Mouse (Mus musculus) testis, postnatal 14 days (tissue): Measurements from ENCODE around the gene Lpcat2b.
"Not testable (repeated sequence)": the region's sequence is repeated elsewhere in the genome, so short reads cannot be mapped to it uniquely, and the experiment has no call there.

Experiments used
- DNase-seq: peaks from one replicate; pipeline ENCODE4 v3.0.0; 2021; ENCODE audit warnings: low spot score

Lpcat2b gene

DNA sequence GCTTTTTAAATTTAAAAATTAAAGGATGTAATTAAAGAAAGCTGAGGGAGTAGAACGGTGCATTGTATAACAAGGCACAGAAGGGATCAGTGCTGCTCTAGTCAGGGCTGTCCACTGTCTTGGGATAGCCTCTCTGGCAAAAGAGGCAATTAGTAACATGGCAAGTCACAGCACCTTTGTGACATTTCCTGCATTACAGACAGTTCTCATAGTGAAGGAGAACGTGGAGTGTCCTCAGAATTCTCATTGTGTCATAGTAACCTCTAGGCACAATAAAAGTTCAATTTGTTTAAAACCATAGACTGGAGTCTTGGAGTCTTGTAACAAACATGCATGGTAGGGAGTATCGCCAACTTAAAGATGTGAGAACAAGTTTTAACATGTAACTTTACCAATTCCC is at the start of gene Lpcat2b:
TSS of gene Lpcat2b (plus strand) at position 301 of the 400 bp plus-strand sequence.
- no peak for DNase-seq

DNA sequence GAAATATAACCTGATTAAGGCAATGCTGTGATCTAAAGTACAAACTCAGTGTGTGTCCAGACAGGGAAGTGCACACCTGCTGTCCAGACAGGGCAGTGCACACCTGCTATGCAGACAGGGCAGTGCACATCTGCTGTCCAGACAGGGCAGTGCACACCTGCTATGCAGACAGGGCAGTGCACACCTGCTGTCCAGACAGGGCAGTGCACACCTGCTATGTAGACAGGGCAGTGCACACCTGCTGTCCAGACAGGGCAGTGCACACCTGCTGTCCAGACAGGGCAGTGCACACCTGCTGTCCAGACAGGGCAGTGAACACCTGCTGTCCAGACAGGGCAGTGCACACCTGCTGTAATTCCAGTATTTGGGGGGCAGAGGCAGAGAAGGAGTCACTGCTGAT is 44.9 kb upstream of the Lpcat2b start:
- not testable (repeated sequence) for DNase-seq

DNA sequence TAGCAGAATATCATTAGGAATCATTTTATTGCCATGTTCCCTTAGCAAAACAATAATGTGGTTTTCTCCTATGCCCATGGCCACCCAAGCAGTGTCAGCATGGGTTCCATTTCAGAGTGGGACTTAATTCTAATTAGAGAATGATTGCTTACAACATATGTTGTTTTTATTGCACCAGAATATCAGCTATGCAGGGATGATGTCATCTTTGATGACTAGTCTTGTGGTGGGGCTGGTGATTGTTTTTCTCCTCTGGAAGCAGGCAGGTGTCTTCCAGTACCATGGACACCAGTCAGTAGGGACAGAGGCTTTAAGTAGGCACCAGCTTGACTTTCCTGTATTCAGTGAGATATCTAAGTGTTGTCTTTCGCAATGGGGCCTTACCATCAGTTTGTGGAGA is 43.6 kb upstream of the Lpcat2b start:
- no peak for DNase-seq

DNA sequence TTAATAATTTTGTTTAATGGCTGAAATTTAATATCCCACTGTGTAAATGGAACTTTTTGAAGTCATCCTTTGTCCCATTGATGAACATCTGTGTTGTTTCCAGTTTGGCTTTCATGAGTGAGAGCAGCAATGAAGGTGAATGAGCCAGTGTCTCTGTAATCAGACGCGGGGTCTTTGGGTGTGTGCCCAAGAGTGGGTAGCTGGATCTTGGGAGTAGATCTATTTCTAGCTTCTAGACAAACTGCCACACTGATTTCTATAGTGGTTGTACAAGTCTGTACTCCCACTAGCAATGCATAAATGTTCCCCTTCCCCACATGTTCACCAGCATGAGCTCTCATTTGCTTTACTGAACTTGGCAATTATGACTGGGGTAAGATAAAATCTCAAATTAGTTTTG is 42.0 kb upstream of the Lpcat2b start:
- no peak for DNase-seq

DNA sequence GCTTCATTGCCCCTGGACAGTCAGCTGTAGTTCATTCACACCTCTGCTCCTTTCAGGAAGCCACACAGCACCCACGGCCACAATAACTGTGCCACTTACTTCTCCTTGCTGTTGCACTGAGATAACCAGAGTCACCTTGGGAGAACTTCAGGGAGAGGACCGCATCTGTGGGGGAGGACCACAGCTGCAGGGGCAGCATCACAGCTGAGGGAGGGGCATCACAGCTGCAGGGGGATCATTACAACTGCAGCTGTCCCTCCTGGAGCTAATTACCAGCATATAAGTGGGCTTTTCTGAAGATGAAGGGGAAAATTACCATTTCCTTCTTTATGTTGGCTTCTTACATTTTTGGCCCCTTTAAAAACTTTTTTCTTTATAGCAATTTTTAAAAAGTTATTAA is 36.9 kb upstream of the Lpcat2b start:
- DNase-seq: no peak

DNA sequence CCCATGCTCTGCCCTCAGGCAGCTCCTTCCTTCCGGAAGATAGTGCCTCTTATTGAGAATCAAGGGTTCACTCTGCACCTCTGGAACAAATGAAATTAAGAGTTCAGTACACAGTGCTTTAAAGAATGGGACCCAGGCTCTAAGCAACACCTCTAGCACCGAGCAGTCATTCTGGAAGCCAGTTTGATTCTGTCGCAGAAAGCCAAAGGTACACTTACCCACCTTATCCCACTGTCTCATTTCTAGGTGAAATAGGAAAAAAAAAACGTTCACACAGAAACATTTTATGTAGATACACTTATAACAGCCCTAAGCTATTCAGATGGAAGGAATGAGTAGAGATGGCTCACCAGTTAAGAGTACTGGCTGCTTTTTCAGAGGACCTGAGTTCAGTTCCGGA is 28.9 kb upstream of the Lpcat2b start, which contains the start of gene Ephx4:
TSS of gene Ephx4 (plus strand) at position 301 of the 400 bp plus-strand sequence.
- no peak for DNase-seq

DNA sequence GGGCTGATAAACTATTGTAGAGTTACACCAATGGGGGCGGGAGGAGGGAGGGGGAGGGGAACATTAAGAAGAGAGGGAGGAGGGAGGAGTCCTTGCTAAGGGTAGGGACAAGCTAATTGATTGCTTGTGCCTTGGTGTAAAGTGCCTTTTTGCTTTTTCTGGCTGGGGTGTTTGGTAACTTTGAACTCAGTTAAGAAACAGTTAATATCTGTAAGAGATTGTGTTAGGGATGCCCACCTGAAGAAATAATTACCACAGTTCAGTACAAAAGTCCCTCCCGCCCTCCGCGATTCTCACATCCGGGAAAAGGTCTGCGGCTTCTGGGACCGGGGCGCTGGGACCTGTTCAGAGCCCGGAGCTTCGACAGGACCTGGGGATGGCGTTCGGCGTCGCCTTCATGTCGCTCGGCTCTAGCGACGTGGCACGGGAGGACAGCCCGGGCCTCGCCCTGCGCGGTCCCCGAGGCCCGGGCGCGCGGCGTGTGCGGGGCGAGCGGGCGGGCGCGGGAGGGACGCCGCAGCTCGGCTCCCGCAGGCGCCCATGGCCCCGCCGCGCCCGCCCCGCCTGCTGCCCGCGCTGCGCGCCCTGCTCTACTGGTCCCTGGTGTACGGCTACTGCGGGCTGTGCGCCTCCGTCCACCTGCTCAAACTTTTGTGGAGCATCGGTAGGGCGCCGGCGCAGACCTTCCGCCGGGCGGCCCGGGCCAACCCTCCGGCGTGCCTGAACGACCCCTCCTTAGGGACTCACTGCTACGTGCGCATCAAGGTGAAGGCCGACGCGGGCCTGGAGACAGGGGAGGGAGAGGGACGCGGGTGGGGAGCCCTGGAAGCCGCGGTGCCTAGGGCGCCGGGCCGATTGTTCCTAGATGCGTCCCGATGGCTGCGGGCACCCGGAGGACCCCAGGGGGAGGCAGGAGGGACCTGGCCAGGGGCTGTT is 28.1 kb upstream of the Lpcat2b start:
- peak; percentile 21 for DNase-seq

DNA sequence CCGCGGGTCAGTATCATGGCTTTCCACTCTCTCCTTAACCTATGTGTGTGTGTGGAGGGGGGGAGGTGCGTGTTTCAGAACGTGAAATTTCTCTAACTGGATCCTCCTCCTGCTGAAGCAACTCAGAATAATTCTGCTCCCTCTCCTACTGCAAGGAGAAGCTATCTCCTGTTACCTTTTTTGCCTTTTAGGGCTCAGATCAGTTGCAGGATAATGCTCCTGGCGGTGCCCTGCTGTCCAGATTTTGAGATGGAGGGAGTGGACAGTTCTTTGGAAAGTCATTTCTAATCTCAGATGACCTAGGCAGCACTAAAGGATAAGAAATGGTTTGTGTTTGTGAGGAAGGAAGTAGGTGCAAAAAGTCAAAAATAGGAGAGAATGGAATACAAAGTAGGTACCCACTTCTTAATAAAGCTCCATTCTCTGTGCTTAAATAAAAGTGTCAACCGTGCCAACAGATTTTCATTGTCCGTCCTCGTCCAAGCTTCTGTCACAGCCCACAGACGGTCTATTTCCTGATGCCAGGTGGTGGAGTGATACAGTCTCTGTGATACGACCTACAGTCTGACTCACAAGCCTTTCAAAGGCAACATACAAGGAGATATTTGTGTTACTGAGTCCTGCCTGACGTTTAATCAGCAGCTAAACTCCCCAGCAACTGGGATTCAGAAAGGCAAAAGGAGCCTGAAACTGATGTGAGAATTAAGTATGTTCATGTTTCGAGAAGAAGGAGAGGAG is 27.2 kb upstream of the Lpcat2b start:
- DNase-seq: no peak

DNA sequence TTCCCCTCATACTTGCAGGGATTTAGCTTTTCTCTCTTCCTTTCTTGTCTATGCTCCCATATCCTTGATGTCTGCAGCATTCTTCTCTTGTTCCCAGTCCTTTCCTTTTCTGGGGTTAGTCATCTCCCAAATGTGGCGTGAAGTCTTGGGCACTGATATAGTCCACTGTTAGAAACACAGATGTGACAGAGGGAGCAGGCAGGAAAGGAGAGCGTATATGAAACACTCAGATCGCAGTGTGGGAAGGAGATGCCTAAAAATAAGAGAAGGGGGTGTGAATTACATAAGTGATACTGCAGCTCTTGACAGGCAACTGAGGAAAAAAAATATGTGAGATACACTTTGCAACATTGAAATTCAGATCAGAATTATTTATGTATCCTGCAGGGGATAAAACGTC is 26.0 kb upstream of the Lpcat2b start:
- no peak for DNase-seq

DNA sequence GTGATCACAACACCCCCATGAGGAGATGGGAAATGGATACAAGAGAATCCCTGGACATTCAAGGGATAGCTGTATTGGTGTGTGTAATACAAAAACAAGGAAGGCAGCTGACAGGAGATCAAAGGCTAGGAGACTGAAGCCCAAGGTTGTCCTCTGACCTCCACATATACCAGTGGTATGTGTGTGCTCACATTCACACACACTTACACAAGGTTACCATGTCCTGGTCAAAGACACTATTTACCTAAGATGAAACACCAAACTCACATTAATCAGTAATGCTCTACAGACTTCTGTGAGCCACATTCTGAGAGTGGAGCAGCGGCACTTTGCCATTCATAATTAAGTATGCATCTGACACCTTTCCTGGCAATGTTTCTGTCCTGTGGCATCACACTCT is 21.0 kb upstream of the Lpcat2b start:
- DNase-seq: no peak

DNA sequence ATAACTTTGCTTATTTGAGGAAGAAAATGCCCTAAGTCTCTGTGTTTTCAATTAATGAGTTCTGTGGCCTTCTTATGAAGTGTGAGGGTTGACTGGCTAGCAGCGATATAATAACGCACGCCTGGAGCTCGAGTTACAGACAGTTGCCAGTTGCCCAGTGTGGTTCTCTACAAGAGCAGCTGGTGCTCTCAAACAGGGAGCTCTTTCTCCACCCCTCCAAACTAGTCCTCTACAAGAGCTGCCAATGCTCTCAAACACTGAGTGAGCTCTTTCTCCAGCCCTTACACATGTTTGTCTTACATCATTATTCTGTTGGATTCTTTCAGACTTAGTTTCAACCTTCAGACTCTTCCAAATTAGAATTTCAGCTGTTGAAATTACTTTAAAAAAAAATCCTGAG is 20.0 kb upstream of the Lpcat2b start:
- no peak for DNase-seq

DNA sequence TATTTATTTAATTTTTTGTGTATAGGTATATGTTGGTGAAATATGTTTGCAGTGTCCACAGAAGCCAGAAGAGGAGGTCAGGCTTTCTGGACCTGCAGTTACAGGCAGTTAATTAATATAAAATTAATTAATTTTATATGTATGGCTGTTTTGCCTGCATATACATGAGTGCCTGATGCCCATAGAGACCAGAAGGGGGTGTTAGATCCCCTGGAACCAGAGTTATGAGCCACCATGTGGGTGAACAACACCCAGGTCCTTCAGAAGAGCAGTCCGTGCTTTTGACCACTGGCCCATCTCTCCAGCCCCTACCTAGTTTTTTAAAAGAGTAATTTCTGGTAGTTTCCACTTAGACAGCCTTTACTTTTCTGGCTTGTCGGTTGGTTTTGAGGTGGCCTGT is 19.1 kb upstream of the Lpcat2b start:
- DNase-seq: no peak

DNA sequence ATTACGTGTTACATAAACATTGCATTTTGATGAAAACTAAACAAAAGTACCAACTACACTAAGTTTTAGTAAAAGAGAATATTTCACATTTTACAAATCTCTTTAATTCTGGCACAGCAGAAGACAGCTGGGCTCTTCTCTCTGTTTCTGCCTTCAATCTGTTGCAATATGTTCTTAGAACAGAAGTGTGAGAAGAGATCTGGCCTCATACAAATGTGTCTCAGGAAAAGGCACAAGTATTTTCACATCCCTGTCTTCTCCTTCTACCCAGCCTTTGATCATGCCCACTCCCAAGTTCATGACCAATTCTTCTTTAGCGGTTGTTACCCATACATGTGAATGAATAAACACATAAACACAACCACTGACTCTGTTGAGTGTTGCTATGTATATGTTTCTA is 16.3 kb upstream of the Lpcat2b start:
- DNase-seq: no peak

DNA sequence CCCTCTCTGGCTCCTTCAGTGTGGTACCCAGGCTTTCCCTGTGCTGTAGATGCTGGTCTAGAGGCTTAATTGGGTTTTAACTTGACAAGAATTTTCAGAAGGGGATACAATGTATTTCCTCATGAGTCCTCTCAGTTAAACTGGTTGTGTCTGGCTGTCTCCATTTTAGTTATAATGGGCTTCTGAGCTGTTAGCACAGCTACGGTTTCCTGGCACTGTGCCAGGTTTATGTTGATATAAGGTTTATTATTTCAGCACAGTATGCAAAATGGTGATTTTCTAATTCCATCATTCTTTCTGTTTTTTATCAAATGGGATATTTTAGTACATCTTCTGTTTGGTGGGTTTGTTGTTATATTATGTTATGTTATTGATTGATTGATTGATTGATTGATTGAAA is 9.7 kb upstream of the Lpcat2b start:
- DNase-seq: no peak

DNA sequence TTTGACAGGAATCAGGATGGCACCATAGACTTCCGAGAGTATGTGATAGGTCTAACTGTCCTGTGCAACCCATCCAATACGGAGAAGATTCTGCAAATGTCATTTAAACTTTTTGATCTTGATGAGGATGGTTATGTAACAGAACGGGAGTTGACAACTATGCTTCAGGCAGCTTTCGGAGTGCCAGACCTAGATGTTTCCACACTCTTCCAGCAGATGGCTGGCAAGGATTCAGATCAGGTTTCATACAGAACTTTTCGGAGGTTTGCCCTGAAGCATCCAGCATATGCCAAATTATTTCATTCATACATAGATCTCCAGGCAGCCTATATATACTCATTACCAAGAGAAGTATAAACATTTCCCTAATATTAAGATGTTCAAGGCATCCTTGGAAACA is 2.7 kb downstream of the Lpcat2b start:
- no peak for DNase-seq

DNA sequence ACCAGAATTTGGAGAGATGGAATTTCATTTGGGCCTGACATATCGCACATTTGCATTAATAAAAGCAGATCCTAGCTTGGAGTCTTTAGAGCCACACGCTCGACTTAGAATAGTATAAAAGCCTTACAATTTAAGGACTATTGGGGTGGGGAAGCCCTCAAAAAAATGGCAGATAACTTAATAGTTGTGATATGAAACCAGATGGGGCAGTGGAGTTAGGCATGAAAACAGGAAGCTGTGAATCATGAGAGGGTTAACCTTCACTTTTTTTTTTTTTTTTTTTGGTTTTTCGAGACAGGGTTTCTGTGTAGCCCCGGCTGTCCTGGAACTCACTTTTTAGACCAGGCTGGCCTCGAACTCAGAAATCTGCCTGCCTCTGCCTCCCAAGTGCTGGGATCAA is 4.8 kb downstream of the Lpcat2b start:
- no peak for DNase-seq

DNA sequence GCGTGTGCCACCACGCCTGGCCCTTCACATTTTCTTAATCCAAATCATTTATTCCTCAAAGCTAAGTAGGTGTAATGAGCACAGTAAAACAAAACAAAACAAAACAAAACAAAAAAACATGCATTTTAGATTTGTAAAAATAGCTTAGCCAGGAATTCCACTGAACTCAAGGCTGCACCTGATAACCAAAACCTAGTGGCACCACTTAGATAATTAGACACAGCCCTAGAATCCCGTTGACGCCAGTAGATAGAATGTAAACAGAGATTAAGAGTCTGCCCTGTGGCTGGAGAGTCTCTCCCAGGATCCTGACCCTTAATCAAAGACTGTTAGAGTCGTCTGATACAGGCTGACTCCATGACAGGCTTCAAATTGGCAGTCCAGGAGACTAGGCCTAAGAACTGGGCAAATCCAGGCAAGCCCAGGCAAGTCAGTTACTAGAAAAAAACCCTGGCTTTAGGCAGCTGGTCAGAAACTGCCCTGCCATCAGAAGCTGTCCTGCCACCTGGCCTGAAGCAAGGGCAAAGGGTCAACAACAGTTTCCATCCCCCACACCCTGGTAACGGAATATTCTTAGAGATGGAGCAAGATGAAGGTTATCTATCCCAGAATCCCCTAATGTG is 5.3 kb downstream of the Lpcat2b start:
- peak; percentile 24 for DNase-seq

DNA sequence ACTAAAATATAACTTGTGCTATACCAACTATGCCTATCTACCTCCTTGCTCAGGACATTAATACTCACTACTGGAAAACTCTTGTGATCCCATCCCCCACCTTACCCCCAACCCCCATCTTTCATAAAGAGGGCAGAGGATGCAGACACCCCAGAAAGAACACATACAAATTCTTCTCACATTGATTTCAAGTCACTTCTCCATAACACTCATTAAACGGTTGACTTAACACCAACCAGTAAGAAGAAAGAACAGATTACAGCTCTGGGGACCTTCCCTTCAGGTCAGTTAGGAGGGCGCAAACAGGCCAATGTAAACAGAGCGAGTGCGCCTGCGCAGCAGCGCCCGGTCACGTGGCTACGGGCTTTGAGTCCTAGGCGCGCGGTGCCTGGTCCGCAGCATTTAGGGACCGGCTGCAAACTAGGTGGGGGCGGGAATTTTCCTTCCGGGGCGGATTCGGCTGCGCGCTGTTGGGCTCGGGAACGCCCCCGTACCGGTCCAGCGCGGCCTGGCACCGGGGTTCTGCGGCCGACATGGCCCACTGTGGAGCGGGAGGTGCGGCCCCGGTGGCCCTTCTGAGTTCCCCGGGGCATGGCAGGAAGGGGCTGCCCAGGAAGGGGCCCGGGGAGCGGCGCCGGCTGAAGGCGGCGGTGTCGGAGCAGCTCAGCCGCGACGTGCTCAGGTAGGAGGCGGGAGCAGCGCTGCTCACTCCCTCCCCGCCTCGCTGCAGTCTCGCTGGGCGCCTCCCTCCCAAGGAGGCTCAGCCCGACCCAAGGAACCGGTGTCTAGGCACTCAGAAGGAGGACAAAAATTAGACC is 6.3 kb downstream of the Lpcat2b start, which contains the start of gene Btbd8:
TSS of gene Btbd8 (plus strand) at position 534 of the 818 bp plus-strand sequence.
- DNase-seq: peak; percentile 94

DNA sequence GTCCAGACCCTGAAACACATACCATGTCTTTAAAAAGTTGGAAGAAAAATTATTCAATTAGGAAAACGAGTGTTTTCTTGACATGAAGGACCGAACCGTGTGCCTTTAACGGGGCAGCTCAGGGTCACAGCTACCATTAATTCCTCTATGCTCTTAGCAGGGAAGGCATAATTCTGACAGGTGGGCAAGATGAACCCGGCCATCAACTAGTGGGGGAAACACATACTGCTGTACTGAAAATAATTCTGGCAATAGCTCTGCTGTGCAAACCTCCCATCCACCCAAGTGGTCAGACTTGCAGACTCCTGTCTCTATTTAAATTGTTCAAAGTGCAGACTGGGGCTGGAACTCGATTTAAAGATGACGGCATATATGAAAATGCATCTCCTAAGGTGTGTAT is 7.0 kb downstream of the Lpcat2b start:
- DNase-seq: no peak

DNA sequence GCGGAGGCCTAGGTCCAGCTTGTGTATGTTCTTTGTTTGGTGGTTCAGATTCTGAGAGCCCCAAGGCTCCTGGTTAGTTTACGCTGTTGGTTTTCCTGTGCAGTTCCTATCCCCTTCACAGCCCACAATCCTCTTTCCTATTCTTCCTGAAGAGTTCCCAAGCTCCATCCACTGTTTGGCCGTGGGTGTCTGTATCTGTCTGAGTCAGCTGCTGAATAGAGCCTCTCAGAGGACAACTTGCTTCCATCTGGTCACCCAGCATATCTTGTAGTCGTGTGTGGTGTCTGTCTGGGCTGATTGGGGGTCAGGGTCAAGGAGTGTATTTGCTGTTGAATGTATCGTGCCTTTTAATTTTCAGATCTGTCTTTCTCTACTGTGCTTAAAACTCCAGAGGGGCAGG is 10.5 kb downstream of the Lpcat2b start:
- no peak for DNase-seq

DNA sequence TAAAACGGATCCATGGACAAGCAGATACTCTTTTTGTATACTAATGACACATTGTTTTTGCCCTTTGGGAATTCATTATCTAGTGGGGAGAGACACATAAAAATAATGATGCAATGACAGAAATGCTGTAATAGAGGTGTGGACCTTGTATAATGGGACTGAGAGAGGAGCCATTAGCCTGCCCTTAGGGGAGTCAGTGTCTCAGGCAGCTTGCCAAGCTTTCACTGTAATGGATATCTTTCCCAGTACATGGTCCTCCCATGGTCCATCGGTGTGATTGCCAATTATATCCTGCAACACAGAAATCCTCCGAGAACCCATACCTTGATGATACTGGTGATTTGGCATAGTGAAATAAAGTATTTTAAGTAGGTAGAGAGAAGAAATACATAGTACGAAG is 12.9 kb downstream of the Lpcat2b start:
- DNase-seq: no peak

DNA sequence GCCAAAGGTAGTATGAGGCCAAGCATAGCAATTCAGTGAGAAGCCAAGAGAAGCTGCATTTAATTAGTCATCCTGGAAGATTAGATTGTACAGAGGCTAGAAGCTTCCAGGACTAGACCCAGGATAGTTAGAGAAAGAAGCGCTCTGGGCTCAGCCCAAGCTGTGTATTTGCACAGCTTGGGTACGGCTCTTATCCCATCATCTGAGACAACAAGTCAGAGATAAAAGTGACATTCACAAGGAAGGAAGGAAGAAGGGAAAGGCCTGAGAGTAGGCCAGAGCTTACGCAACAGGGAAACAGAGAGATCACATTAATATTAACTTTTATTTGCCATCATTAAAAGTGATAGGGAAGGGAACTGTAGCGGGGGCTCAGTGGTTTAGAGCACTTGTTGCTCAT is 16.6 kb downstream of the Lpcat2b start:
- DNase-seq: no peak
